Mouse (Mus musculus) granulocyte monocyte progenitor cell, adult 5-6 weeks (primary cell): Measurements from ENCODE around the gene Ccdc127. TPM values are rescaled to one million over a fixed set of nuclear protein-coding genes. Genes with fewer than 3 reads are reported as not detected.

Source experiments
- ATAC-seq: replicated peaks from 2 replicates; pipeline ENCODE4 v1.8.0; 2016; ENCODE audit warnings: mild to moderate bottlenecking, moderate TSS enrichment, inconsistent platforms; ENCODE audit not compliant: poor library complexity, severe bottlenecking
- total RNA-seq, 2 experiments: library from RNA; stranded (forward) in 1 of 2; stranded (reverse) in 1 of 2; fragments of 200-712, 200-1000 nt in 1 of 2; fragments of >200 nt in 1 of 2; fragmentation: Nextera tagmentation in 1 of 2; gene quantifications; 2 replicates each; pipeline ENCODE4 v1.2.3; 2014 to 2017

Gene Ccdc127
- total RNA-seq, 2 experiments from 2014 or later = 25.6 to 50.1 TPM

- ATAC-seq = no peak
Observed at GRCm38 (mm10) chr13:74382289-74382688, 32.2 kb downstream of the Ccdc127 start.

DNA sequence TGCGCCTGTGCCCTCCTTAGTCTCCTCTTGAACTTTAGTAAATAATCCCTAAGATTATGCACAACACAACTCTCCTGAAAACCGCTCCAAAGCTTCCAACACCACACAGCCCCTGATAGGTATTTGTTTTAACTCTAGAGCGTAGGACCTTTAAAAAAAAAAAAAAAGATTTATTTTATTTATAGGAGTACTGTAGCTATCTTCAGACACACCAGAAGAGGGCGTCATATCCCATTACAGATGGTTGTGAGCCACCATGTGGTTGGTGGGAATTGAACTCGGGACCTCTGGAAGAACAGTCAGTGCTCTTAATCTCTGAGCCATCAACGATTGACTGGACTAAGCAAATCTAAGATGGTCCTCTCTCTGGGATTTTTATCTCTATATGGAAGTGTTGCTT lies 39.6 kb downstream of the Ccdc127 start:
- no peak for ATAC-seq

DNA sequence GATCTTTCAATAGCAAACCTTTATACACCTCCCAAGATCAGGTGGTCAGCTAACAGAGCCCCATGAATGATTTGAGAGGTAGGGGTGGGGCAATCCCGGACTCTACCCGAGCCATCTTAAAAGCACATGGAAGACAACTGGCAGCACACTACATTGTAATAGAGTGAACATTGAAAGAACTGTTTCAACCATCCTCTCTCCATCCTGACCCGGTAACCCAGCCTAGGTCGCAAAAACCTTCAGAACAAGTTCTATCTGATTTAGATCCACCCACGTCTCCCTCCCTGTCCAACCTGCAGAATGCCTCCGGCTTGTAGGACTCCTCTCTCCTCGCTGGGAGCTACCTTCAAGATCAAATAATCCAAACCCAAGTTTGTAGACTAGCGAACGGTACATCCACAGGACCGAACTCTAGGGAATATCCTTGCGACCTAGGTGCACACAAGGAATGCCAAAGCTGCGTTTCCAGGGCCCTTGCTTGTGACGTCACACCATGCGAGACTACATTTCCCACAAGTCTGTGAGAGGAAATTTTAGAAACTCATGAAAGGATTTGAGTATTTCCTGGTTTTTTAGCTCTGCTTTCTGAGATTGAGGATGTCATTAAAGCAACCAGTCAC lies 40.4 kb downstream of the Ccdc127 start, which contains the start of gene Zfp72:
Zfp72 (minus strand) TSS at position 466 of the 620 bp plus-strand sequence.
- ATAC-seq = peak; percentile 95

DNA sequence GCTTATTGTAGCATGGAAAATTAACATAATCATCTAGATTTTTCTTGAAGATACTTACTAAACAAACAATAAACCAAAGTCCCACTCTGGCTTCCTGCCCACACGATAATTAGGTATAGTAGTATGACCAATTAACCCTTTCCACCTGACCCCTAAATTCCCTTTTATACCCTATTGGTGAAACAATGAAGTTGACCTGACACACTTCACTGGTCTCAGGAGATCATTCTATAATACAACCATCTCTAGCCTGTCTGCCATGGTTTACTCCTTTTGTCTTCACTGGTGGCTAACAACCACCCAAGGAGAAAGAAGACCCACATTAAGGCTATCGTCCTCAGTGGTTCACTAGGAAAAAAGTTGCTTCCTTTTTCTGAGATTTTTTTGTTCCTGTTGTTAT lies 41.0 kb downstream of the Ccdc127 start:
- ATAC-seq = no peak

DNA sequence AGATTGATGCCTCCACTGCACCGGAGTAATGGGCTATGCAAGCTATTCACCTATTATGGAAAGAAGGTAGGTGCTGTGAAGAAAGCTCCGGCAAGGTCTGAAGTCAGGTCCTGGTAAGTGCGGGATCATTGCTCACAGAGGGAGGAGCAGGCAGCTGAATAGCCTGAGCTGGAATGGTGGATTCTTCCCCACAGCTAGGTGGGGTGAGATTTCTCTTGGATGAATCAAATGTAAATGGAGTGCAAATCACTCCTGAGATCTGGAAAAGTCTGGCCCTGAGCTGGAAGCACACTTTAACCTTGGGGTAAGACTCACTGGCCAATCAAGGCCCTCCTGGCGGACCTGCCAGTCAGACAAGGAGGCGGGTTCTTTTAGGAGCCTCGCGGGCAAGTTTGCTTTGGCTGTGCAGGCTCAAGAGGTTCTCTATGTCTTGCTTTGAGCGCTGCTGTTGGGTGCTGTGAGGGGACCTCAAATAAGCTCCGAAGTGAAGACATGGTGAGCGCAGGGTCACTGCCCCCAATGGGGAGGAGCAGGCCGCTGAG lies 49.3 kb downstream of the Ccdc127 start, which contains the start of gene Ftl1-ps1:
Ftl1-ps1 (plus strand) TSS at position 397 of the 542 bp plus-strand sequence.
- ATAC-seq = no peak

Other genes with a start within 250 kb of the Ccdc127 start
- not detected in 2 replicates for gene Slc9a3, start 228.9 kb upstream of the Ccdc127 start, total RNA-seq (2014; fragmentation: Nextera tagmentation)
- not detected in 2 replicates for gene Slc9a3, start 228.9 kb upstream of the Ccdc127 start, total RNA-seq (2017)
- gene Exoc3, start 141.6 kb upstream of the Ccdc127 start, total RNA-seq (2014; fragmentation: Nextera tagmentation) = 13.2 and 26.9 TPM in 2 replicates
- 28.4 and 35.5 TPM in 2 replicates for gene Exoc3, start 141.6 kb upstream of the Ccdc127 start, total RNA-seq (2017)
- gene Ahrr, start 58.0 kb upstream of the Ccdc127 start, total RNA-seq (2014; fragmentation: Nextera tagmentation) = not detected in 2 replicates
- 0.21 and 0.47 TPM in 2 replicates for gene Ahrr, start 58.0 kb upstream of the Ccdc127 start, total RNA-seq (2017)
- gene Pdcd6, start 32.7 kb upstream of the Ccdc127 start, total RNA-seq (2014; fragmentation: Nextera tagmentation) = 124 and 136 TPM in 2 replicates
- 144 and 175 TPM in 2 replicates for gene Pdcd6, start 32.7 kb upstream of the Ccdc127 start, total RNA-seq (2017)
- 183 and 188 TPM in 2 replicates for gene Sdha, start within 50 bp of the Ccdc127 start, total RNA-seq (2014; fragmentation: Nextera tagmentation)
- gene Sdha, start within 50 bp of the Ccdc127 start, total RNA-seq (2017) = 319 and 340 TPM in 2 replicates
- gene Lrrc14b, start 13.7 kb downstream of the Ccdc127 start, total RNA-seq (2014; fragmentation: Nextera tagmentation) = not detected in 2 replicates
- not detected in 2 replicates for gene Lrrc14b, start 13.7 kb downstream of the Ccdc127 start, total RNA-seq (2017)
- 5.3 and 6.0 TPM in 2 replicates for gene Zfp72, start 40.5 kb downstream of the Ccdc127 start, total RNA-seq (2014; fragmentation: Nextera tagmentation)
- gene Zfp72, start 40.5 kb downstream of the Ccdc127 start, total RNA-seq (2017) = 10.0 and 11.4 TPM in 2 replicates
- gene Ftl1-ps1, start 49.4 kb downstream of the Ccdc127 start, total RNA-seq (2014; fragmentation: Nextera tagmentation) = 24.3 and 35.7 TPM in 2 replicates
- 16.4 and 28.3 TPM in 2 replicates for gene Ftl1-ps1, start 49.4 kb downstream of the Ccdc127 start, total RNA-seq (2017)
- gene Zfp825, start 143.7 kb downstream of the Ccdc127 start, total RNA-seq (2014; fragmentation: Nextera tagmentation) = 10.4 and 13.9 TPM in 2 replicates
- 13.1 and 13.7 TPM in 2 replicates for gene Zfp825, start 143.7 kb downstream of the Ccdc127 start, total RNA-seq (2017)